Mouse (Mus musculus): Measurements from ENCODE around the gene A730071L15Rik.

DNA sequence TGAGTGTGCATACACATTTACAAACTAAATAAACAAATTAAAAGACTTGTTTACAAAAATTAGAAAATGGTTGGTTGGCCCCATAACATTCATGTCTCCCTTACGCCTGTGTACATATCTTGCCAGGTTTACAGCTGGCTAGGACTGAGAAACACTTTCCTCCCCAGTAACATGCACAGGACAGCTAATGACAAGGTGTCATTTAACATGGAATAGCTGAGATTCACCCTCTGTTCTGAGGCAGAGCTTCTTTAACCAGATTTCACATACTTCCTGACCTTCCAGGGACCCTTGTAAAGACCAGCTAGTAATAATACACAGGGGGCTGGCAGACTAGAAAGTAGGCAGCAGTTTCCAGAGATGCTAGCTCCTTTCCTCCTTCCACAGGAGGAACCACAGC is 8.3 kb downstream of the A730071L15Rik start:
- TF ChIP-seq HCFC1 (IDR thresholded peaks at IDR 0.05; ENCODE audit: low read depth, low read length) (no peak), TBP (conservative IDR thresholded peaks at IDR 0.05; ENCODE audit: low read depth, low read length) (no peak), ZKSCAN1 (IDR thresholded peaks at IDR 0.05; ENCODE audit: borderline replicate concordance, low read depth, low read length) (no peak), SMC3 (IDR thresholded peaks at IDR 0.05; ENCODE audit: low read depth, low read length) (no peak), GABPA (IDR thresholded peaks at IDR 0.05; ENCODE audit: insufficient replicate concordance, low read depth, low read length) (no peak), POLR2A (IDR thresholded peaks at IDR 0.05; ENCODE audit: low read depth, low read length) (no peak), MAFK (IDR thresholded peaks at IDR 0.05; ENCODE audit: insufficient replicate concordance, low read length) (no peak), PAX5 (IDR thresholded peaks at IDR 0.05; ENCODE audit: low read length) (no peak), CHD2 (IDR thresholded peaks at IDR 0.05; ENCODE audit: low read length) (no peak), EP300 (IDR thresholded peaks at IDR 0.05; ENCODE audit: low read length) (no peak), USF2 (conservative IDR thresholded peaks at IDR 0.05; ENCODE audit: low read depth, low read length) (no peak)
